Mouse (Mus musculus): Measurements from ENCODE around the gene Zkscan8.
"Not testable (repeated sequence)": the region's sequence is repeated elsewhere in the genome, so short reads cannot be mapped to it uniquely, and the experiment has no call there.

Gene Zkscan8

GRCm38 (mm10) chr13:21530781-21531201 lies at the start of gene Zkscan8:
Gene Zkscan8, minus strand, starts transcription at chr13:21531120.
- DNase-seq: peak; percentile 85 to 91

GRCm38 (mm10) chr13:21559793-21560192 lies 28.9 kb upstream of the Zkscan8 start, which contains the start of gene Olfr1535:
Gene Olfr1535, minus strand, starts transcription at chr13:21559893.
- DNase-seq: no peak

- DNase-seq: no peak
These were observed 19.6 kb upstream of the Zkscan8 start for GRCm38 (mm10) chr13:21550416-21551110.

GRCm38 (mm10) chr13:21549487-21549886 lies 18.6 kb upstream of the Zkscan8 start:
- no peak for DNase-seq

GRCm38 (mm10) chr13:21542708-21543107 lies 11.8 kb upstream of the Zkscan8 start, which contains the start of gene Olfr1366:
Gene Olfr1366, minus strand, starts transcription at chr13:21542808.
- DNase-seq: no peak

- DNase-seq: no peak
These were observed 784 bp downstream of the Zkscan8 start for GRCm38 (mm10) chr13:21530136-21530535.

GRCm38 (mm10) chr13:21506221-21506649 lies 24.7 kb downstream of the Zkscan8 start:
- DNase-seq: peak; percentile 89 to 91

GRCm38 (mm10) chr13:21502296-21502695 lies 28.6 kb downstream of the Zkscan8 start:
- no peak for DNase-seq

GRCm38 (mm10) chr13:21501182-21501581 lies 29.7 kb downstream of the Zkscan8 start, which contains the start of gene Gm11273:
Gene Gm11273, minus strand, starts transcription at chr13:21501418.
- DNase-seq: not testable (repeated sequence)

GRCm38 (mm10) chr13:21495080-21495479 lies 35.8 kb downstream of the Zkscan8 start, which contains the start of gene AK157302:
Gene AK157302, plus strand, starts transcription at chr13:21495223.
- DNase-seq: peak; percentile 21 to 40

- DNase-seq: no peak
These were observed 38.1 kb downstream of the Zkscan8 start for GRCm38 (mm10) chr13:21492847-21493246.

- no peak for DNase-seq
These were observed 44.0 kb downstream of the Zkscan8 start for GRCm38 (mm10) chr13:21486881-21487280.

GRCm38 (mm10) chr13:21478759-21479670 lies 51.9 kb downstream of the Zkscan8 start, which contains the start of the genes Zkscan4 and Gm10065:
Gene Zkscan4, plus strand, starts transcription at chr13:21478907.
Gene Gm10065, minus strand, starts transcription at chr13:21479441.
- DNase-seq: peak; percentile 84 to 86

- DNase-seq: no peak
These were observed 58.5 kb downstream of the Zkscan8 start for GRCm38 (mm10) chr13:21472427-21472826.

GRCm38 (mm10) chr13:21469097-21469496 lies 61.8 kb downstream of the Zkscan8 start:
- no peak for DNase-seq

- peak; percentile 85 to 90 for DNase-seq
These were observed 62.6 kb downstream of the Zkscan8 start, which contains the start of gene Nkapl for GRCm38 (mm10) chr13:21468061-21469019. Gene Nkapl, minus strand, starts transcription at chr13:21468509.

- DNase-seq: no peak
These were observed 63.6 kb downstream of the Zkscan8 start for GRCm38 (mm10) chr13:21467336-21467735.

All from cerebellum, postnatal 10 days (tissue).